Mouse (Mus musculus): ENCODE data around the gene Hist1h2af.
"Not testable (repeated sequence)": the region's sequence is repeated elsewhere in the genome, so short reads cannot be mapped to it uniquely, and the experiment has no call there.

The Hist1h2af gene

GRCm38 (mm10) chr13:23536076-23536822 lies 2.5 kb downstream of the Hist1h2af start:
- no peak for DNase-seq

- no peak for DNase-seq
Measured at GRCm38 (mm10) chr13:23537006-23537710, 3.5 kb downstream of the Hist1h2af start.

GRCm38 (mm10) chr13:23538249-23538648 lies 4.5 kb downstream of the Hist1h2af start:
- DNase-seq, result no peak

- not testable (repeated sequence) for DNase-seq
Measured at GRCm38 (mm10) chr13:23539821-23540220, 6.1 kb downstream of the Hist1h2af start.

GRCm38 (mm10) chr13:23541497-23541896 lies 7.8 kb downstream of the Hist1h2af start:
- no peak for DNase-seq

- DNase-seq, result not testable (repeated sequence)
Measured at GRCm38 (mm10) chr13:23542225-23542980, 8.7 kb downstream of the Hist1h2af start.

GRCm38 (mm10) chr13:23542999-23543607 lies 9.4 kb downstream of the Hist1h2af start, which contains the start of gene Hist1h2bh:
Gene Hist1h2bh, minus strand, starts transcription at chr13:23543392.
- DNase-seq, result peak; percentile 77

GRCm38 (mm10) chr13:23543965-23544786 lies 10.5 kb downstream of the Hist1h2af start, which contains the start of gene Hist1h3f:
Gene Hist1h3f, plus strand, starts transcription at chr13:23544052.
- DNase-seq, result peak; percentile 65

- DNase-seq, result not testable (repeated sequence)
Measured at GRCm38 (mm10) chr13:23544787-23545120, 11.0 kb downstream of the Hist1h2af start.

- no peak for DNase-seq
Measured at GRCm38 (mm10) chr13:23546694-23547093, 13.0 kb downstream of the Hist1h2af start.

GRCm38 (mm10) chr13:23550761-23551145 lies 17.0 kb downstream of the Hist1h2af start:
- DNase-seq, result no peak

GRCm38 (mm10) chr13:23551146-23551834 lies 17.6 kb downstream of the Hist1h2af start, which contains the start of gene Hist1h4f:
Gene Hist1h4f, minus strand, starts transcription at chr13:23551648.
- DNase-seq, result peak; percentile 82

- DNase-seq, result no peak
Measured at GRCm38 (mm10) chr13:23551931-23552914, 18.5 kb downstream of the Hist1h2af start.

GRCm38 (mm10) chr13:23552962-23553361 lies 19.3 kb downstream of the Hist1h2af start, which contains the start of gene Hist1h1d:
Gene Hist1h1d, plus strand, starts transcription at chr13:23553262.
- DNase-seq, result no peak

- DNase-seq, result no peak
Measured at GRCm38 (mm10) chr13:23554393-23554792, 20.7 kb downstream of the Hist1h2af start.

- peak; percentile 58 for DNase-seq
Measured at GRCm38 (mm10) chr13:23554925-23555838, 21.5 kb downstream of the Hist1h2af start.

- DNase-seq, result peak; percentile 69
Measured at GRCm38 (mm10) chr13:23555839-23556416, 22.2 kb downstream of the Hist1h2af start.

GRCm38 (mm10) chr13:23556906-23557305 lies 23.2 kb downstream of the Hist1h2af start:
- no peak for DNase-seq

All from kidney, adult 11 months (tissue).